Mouse (Mus musculus) gastrocnemius, postnatal 25 days (tissue): ENCODE data around the gene Mreg. TPM values are rescaled to one million over a fixed set of nuclear protein-coding genes. Genes with fewer than 3 reads are reported as not detected.

ENCODE experiments used
- DNase-seq: peaks from one replicate; pipeline ENCODE4 v3.0.0; 2022
- total RNA-seq, 2 experiments: library from RNA; stranded (reverse); gene quantifications; 1 replicate in 1 of 2; 2 replicates in 1 of 2; pipeline ENCODE4 v1.2.3; 2021

The Mreg gene
- total RNA-seq, 2 experiments from 2014 or later: 39.6 to 50.5 TPM

DNA sequence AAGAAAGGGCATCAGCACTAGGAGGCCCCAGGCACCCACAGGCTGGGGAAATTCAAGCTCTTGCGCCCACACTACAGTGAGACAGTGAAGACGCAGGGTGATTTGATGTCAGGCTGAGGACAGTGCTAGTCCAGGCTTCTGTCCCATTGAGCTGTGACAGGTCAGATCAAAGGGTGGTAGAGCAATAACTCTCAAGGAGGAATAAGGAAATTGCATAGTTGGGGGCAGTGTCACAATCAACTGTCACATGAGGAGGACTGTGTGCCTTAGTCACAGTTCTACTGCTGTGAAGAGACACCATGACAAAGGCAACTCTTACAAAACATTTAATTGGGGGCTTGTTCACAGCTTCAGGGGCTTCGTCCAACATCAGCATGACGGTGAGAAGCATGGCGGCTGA lies 16.0 kb downstream of the Mreg start:
- no peak for DNase-seq

DNA sequence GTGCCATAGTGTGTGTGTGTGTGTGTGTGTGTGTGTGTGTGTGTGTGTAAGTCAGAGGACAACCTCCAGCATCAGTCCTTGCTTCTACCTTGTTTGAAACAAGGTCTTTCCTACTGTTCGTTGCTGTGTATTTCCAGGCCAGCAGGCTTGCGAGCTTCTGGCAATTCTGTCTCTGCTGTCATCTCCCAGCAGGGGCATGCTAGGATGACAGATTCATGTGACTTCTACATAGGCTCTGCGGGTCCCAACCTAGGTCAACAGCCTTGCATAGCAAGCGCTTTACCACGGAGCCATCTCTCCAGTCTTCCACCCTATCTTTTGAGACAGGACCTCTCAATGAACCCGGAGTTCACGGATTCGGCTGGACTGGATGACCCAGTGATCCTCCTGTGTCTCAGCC lies 20.7 kb downstream of the Mreg start:
- DNase-seq: no peak

DNA sequence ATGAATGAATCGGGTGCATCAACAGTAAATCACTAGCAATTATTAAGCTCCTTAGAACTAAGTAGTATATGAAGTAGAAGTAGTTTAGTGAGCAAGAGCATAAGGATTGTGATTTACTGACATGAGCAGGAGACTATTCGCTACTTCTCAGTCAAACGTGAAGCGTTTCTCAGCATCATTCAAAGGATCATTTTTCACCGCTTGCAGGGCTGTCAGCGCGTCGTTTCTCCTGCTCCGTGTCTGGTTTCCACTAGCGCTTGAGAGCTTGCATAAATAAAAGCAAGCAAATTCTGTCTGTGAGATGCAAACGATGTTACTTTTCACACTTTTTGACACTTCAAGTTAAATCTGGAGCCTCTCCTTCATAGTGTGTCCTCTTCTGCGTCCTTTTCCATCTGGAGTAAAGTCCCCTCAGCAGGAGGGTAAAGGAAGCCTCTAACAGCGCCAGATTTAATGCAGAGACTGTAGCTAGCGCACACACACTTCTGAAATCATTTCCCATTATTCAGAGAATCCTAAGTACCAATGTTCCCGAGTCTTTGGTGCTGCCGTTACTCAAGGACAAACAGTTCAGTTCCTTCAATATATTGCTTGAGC lies 23.9 kb downstream of the Mreg start:
- no peak for DNase-seq

DNA sequence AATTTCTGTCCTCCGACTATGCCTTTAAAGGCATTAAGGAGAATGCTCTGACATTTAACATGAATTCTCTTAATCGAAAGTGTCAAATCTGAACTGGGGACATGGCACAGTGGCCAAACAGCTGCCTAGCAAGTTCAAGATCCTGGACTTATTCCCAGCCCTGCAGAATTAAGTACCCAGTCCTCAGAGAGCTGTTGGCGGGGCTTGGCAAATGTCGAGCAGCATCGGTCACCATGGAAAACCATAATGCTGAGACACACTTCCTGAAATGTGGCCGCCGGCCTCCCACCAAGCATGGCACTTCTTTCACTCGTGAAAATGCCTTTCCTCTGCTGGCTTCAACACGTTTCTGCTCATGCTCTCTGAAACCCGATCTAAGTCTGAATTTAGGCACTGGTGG lies 24.6 kb downstream of the Mreg start:
- peak; percentile 18 for DNase-seq

DNA sequence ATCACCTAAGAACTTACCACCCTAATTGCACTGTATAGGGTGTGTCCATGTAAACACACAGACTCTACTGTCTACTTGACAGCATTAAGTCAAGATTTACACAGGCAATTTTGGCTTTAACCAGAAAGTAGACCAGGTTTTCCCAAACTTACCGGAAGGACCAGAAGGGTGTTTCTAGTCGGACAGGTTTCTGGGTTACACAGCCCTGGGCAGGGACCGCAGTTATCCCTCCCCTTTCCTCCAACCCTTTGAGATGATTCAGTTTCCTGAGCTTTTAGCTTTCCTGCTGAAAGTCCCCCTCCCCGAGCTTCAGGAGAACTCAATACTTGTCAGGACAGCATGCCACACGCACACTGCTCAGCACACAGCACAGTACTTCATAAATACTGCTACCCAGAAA lies 26.0 kb downstream of the Mreg start:
- DNase-seq: no peak

DNA sequence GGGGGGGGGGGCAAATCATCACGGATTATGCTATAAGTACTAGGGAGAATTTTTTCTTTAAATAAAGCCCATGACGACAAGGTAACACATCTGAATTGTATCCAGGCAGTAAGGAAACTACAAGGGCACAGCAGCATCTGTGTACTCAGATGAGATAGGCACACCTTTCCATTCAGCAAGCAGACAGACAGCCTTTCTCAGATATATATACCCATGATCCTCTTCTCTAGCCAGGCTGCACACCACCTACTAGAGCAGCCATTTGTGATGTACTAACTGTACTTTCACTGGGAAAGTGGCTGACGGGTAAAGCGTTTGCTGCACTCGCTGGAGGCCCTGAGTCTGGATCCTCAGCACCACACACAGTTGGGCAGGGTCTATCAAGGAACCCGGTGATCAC lies 28.6 kb downstream of the Mreg start:
- no peak for DNase-seq

DNA sequence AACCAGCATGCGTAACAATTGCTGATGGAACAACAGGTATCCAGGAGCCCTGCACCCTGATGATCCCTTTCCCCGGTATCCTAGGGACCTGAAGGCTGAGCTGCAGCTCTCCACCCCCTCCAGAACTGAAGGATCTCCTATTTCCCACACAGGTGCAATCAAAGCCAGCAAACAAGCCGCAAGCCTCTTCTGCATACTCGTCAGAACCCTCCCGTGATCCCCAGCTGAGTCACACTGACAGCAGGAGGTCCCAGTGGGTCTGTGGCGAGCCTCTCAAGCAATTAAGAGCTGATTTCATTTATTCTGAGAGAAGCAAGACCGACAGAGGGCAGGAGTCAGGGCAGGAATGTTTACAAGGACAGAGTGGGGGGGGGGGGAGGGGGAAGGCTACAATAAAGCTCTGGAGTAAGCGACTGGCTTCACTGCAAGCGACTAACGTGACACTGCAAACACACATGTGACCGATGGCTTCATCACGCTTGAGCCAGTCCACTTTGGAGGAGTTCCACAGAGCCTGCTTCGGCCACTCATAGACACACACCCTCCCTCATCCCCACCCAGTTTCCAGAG lies 29.1 kb downstream of the Mreg start:
- no peak for DNase-seq

DNA sequence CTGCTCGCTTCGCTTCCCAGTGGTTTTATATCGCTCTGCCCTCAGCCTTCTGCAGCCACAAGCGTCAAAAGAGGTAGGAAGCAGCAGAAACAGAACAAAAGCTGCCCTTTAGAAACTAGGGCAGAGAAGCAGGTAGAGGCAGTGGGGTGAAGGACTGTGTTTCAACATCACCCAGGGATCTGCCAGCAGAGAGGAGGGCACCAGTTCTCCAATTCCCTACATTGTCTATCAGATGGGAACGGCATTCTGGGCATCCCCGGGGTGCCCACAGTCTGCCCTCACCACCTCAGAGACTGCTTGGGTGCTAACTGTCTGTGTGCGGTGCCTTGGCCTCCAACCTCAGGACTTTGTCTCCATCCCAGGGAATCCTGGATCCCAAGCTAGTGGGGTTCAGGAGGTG lies 32.2 kb downstream of the Mreg start:
- no peak for DNase-seq

DNA sequence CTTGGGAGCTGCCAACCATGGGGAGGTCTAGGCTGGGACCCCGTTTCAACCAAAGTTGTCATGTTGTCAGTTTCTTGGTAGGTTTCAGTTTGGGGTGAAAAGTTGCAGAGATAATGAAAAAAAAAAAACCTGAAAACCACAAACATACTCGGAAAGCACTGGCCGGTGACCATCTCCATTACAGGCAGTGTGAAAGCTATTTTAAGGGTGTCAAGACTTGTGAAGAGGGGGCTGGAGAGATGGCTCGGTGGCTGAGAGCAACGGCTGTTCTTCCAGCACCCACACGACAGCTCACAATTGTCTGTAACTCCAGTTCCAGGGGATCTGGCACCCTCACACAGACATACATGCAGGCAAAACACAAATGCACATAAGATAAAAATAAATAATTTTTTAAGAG lies 35.9 kb downstream of the Mreg start:
- DNase-seq: no peak

DNA sequence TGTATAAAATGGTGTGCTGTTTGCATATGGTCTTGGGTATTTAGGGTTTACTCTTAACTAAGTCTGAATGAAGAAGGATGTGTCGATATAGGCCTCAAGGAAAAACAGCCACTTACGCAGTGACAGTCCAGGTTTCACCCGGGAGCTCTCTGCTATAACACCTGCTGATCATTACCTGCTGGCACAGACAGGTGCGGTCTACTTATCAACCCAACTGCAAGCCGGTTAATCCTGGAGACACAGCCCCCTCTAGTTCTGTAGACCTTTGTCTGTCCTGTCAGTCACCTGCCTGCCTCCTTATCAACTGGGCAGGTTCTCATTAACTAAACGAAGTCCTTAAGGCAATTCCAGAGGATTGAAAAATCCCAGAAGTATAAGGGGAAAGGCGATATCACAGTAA lies 37.9 kb downstream of the Mreg start:
- DNase-seq: no peak

DNA sequence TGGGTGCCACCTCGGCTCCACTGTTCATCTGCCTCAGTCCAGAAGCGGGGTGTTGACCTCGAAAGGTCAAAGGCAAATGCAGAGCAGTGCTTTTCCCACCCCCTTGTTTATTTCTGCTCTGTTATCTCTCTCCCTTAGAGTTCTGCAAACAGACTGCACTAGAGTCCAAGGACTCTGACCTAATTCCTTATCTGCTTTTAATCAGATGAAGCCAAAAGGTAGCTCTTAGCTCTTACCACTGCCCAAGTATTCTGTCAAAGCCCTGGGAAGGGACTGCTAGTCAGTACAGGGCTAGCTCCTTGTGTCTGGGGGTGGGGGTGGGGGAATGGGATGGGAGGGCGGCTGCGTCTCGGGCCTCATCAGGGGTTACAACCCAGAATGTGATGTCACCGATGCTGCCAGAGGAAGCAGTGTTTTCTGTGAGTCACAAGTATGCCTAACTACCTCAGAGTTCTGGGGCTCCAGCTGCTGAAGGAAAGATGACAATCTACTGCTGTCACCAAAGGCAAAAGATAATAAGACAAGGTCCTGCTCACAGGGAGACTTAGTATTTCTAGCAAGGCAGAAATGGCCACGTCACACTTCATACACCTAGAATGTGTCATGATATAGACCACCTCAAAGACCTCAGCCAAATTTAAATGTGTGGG lies 38.6 kb downstream of the Mreg start:
- DNase-seq: no peak

DNA sequence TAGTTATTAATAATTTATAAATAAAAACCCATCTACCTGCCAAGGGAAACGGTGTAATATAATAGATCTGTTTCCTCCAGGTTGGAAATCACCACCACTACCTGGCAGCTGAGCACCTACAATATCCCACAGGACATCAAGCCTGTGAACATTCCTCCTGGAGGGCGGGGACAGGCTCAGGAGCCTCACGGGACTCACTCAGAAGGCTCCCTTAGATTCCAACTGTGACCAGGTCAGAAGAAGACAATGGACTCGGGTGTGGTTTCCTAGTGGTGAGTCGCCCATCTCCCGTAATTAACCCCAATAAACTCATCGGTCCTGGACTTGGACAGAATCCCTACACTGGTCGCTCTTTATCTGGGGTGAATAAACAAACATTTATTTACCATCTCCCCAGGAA lies 39.3 kb downstream of the Mreg start:
- DNase-seq: no peak

DNA sequence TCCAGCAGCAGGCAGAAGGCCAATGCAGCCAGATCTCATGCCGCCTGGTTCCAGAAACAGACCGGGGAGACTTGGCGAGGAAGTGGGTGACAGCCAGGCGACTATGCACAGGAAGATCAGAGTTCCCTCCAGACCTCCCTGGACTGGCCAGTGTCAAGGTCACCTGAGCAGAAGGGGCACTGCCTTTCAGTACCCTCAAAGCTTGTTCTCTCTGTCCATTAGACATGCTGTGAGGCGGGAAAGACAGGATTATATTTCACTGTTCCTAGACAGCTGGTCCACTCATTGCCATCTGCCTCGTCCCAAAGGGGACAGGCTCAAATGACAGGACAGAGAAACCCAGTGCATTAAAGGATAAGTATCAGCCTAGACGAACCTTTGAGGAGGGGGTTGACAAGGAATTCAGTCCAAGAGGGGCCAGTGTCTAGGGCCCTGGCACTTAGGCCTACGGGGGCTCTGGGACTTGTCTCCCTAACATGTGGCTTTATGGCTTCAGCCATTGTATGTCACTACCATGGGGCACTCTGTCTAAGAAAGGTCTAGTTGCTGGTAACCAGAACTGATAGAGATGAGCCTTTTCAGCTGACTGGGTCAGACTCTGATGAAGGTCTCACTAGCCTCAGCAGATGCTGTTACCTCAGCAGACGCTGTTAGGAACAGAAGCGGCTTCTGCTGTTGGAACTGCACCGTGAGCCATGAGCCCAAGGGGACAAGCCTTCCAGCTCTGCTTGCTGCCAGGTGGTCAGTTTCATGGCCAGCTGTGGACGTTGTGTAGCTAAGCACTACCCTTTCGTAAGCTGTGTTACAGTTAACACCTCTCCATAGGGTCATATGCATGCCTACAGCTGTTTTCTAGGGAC lies 40.9 kb downstream of the Mreg start:
- DNase-seq: peak; percentile 32

DNA sequence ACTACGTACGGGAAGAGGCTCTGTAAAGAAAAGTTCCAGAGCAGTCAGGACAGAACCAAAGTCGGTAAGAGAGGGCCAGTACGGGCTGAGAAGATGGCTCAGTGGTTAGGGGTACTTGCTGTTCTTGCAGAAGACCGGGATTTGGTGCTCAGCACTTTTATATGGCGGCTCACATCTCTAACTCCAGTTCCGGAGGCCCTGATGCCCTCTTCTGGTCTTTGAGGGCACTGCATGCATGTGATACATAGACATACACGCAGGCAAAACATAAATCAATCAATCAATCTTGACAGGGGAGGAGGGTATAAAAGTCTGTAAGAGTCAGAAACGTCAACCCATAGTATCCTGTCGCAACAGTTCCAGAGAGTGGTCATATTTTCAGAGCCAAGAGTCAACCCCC lies 45.1 kb downstream of the Mreg start:
- DNase-seq: no peak

DNA sequence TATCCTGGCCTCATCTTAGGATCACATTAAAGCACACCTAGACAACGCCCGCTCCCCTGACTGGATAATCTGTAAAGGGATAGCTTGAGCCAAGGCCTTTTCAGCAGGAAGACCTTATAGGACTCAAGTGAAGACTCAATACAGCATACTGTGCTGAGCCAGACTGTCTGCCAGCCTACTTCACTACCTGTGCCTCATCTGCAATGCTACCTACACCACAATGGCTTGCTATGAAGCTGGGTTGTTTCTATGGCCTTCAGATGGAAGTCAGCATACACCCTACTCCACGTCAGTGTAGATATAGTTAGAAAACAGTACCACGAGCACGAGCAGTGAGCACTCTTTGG lies 45.7 kb downstream of the Mreg start:
- no peak for DNase-seq

DNA sequence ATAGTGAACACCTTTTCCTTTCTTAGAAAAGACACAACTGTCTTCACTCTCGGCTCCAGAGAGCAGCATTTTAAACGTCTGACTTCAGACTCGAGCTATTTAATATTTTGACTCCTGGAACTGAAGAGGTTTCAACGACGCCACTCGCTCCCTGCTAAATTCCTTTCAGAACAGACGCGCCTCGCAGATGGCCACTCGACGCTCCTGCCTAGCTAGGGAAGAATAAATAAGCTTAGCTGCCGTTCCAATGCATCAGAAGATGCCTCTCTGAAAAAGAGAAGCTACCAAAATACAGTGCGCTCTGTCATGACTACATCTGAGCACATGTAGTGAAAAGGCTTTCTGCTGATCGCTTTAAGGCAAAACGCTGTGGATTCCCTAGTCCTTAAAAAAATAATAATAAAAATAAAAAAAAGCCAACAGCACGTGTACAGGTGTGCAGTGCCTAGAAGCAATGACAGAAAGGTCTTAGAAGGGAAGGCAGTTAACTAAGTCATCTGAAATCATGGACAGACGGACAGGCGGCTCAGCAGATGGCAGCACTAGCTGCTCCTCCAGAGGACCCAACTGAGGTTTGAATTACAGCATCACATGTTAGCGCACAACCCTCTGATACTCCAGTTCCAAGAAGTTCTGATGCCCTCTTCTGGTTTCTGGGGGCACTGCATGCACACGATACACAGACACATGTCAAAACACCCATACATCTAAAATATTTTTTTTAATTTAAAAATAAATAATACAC lies 46.2 kb downstream of the Mreg start:
- DNase-seq: no peak

DNA sequence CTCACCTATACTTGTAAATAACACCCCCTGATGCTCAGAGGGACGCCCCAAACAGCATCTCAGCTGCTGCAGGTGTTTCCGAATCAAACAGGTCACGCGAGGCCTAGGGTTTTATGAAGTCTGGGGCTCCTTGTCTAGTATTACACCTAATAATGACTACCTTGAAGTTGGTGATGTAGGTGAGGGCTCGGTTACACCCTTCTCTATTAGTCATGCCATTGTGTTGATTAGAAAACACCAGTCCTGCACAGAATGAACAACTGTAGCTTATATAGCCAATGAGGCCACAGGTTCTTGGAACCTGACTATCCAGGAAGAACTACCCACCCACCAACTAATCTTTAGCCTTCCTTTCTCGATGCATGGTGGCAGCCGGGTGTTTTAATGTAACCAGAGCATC lies 51.8 kb downstream of the Mreg start:
- DNase-seq: no peak

DNA sequence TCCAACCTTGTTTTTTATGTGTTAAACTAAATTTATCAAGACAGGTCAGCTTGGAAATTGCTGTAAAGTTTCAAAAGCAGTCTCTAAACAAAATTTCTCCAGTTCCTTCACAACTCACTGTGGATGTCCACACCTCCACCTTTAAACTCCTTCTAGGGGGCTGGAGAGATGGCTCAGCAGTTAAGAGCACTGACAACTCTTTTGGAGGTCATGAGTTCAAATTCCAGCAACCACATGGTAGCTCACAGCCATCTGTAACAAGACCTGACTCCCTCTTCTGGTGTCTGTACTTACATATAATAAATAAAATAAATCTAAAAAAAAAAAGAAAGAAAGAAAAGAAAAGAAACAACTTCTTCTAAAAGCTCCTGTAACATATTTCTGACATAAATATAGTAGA lies 67.1 kb downstream of the Mreg start:
- DNase-seq: no peak

DNA sequence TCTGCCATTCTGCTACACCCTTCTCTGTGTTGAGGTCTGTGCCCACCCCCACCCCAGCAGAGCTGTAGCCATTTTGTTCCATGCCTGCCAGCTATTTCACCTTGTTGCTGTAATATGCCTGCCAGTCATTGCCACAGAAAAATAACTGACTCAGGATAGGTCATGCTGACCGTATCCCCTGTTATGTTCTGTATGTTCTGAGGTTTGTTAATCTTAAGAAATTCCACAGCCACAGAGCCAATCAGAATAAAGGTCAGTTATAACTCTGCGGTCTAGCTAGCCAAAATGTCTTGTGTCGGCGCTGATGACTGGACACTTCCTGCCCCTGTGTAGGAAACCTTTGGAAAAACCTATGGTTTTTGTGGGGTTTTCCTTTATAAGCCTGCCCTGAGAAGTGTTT lies 67.7 kb downstream of the Mreg start:
- no peak for DNase-seq

DNA sequence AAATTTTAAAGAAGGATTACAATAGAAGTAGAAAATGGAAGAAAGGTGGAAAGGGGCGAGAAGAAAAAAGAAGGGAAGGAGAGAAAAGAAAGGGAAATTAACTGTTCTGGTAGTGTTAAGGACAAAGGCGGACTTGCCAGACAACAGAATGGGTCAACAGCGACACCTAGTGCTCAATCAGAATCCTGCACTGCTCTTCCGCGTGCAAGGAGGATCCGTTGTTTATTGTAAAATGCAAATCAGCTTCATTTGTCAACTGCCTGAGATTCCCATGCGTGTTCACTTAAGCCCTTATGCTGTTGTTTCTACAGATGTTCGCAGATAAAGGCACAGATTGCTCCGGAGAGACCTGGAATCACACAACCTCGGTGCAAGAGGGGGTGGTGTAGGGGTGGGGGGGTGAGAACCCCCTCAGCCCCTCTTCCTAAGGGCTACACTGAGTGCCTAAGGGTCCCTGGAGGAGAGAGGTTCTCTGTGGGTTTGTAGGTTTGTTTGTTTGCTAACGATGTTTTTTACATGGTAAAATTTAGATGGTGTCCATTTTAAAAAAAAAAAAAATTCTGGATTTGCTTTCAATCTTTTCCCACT lies 70.1 kb downstream of the Mreg start:
- DNase-seq: no peak

DNA sequence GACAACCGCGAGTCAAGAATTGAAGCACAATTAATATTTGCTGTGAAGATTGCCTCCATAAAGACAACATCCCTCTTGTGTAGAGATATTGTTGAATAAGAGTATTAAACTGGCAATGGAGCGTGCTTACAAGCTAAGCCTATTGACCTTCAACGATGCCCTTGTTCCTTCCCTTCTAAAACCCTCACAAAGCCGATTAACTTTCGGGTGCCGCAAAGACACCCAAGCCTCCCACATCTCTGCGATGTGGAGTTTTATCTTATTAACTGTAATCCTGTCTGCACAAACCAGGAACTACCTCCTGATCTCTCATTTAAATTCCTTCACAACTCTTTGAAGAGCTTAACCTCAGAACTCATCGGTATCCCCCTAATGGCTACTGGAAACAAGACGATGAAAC lies 76.0 kb downstream of the Mreg start:
- no peak for DNase-seq

DNA sequence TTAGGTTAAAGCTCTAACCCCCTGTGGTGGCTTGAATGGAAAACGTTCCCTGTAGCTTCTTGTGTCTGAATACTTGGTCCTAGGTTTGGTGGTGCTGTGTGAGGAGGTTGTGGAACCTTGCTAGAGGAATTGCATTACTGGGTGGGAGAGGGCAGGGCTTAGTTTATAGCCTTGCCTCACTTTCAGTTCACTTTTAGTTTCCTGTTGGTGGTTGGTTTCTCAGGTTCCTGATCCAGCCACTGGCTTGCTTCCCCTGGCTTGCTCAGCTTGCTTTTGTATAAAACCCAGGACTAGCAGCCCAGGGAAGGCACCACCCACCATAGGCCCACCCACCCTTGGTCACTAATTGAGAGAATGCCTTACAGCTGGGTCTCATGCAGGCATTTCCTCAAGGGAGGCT lies 77.6 kb downstream of the Mreg start:
- DNase-seq: no peak
